Mouse (Mus musculus) frontal cortex, adult 2 months (tissue): ENCODE measurements around the gene Tanc2. TPM values are rescaled to one million over a fixed set of nuclear protein-coding genes. Genes with fewer than 3 reads are reported as not detected.

ENCODE experiments used
- DNase-seq, 2 experiments: peaks; one replicate each; pipeline ENCODE4 v3.0.0; 2022; ENCODE audit warnings: low spot score in 1 of 2; ENCODE audit errors: extremely low spot score in 1 of 2
- polyA plus RNA-seq: library from polyadenylated mRNA; depleted of rRNA; stranded (reverse); fragments of >200 nt; gene quantifications from 2 replicates; pipeline ENCODE4 v1.2.3, GENCODE M21; 2012

The Tanc2 gene
- polyA plus RNA-seq, 1 experiment: 61.3 TPM

DNA sequence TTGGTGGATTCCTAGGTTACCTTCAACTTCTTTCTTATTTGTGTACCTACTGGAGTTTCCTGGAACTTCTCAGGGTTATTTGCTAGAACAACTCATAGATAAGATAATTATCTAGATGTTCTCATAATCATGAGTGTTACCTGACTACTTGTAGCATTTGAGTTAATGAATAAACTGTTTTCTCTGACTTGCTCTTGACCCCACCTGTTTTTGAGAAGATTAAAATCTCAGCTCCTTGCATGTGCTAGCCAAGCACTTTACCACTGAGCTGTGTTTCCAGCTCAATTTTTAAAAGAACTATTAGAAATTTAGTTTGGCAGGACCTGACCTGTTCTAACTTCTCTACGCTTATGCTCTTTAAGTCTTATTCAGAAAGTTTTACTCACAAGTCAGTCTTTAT, 36.4 kb downstream of the Tanc2 start:
- no peak for DNase-seq

DNA sequence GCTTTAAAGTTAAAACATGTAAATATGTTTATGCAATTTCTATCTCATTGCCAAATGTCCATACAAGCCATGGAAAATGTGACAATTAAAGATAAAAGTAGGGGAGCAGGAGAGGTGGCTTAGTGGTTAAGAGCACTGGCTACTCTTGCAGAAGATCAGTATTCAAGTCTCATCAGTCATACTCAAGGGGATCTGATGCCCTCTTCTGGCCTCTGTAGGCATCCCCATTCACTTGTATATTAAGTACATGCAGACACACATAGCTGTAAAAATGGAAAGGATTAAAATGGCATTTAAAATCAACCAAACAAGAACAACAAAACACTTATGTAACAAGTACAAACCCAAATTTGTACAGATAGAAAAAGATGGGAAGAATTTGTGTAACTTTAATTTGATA, 54.2 kb downstream of the Tanc2 start:
- DNase-seq: no peak

DNA sequence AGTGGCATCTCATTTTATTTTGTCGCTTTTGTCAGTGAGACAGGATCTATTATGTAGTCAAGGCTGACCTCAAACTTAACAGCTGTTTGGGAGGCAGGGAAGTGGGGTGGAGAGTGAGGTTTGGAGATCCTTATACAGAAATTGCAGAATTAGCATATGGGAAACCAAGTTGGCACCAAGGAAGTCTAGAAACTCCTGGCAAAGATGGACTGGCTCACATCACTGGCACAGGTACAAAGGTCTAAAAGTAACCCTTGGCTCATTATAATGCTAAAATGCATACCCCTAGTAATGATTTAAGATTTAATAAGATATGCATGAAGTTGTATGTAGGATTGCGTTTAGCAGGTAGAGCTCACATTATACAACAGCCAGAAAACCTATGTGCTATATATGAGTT, 58.2 kb downstream of the Tanc2 start:
- DNase-seq: peak in 1 of 2 experiments; percentile 16

DNA sequence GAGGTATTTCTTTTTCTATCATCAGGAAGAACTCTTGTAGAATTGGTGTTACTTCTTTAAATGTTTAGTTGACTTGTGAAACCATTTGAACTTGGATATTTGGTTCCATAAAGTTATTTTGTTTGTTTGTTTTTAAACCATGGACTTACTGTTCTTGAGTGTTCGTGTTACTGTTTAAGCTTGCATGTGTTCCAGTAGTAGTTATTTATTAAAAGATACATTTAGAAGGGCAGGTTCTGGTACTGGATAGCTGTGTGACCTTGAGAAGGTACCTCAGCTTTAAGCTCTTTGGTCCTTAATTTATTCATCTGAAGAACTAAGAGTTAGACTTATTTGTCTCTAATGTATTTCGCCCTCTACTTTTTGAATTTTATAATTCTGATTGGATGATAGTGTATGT, 64.8 kb downstream of the Tanc2 start:
- DNase-seq: no peak

DNA sequence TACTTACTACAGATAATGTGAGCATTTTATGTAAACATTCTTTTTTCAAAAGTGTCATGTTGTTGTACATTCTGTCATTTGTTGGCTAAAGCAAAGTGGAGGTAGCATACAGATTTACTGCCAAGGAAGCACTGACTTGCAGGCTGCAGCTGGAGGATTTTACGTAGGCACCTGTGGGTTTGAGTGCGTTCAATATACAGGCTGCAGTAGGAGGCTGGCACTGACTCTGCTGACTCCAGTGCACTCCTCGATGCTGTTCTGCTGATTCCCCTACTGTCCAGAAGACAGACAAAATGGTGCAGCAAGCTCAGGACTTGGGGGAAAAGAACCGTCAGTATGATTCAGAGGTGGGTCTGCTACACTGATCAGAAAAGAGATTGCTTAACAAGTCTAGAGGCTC, 65.5 kb downstream of the Tanc2 start:
- peak in 1 of 2 experiments; percentile 34 for DNase-seq

DNA sequence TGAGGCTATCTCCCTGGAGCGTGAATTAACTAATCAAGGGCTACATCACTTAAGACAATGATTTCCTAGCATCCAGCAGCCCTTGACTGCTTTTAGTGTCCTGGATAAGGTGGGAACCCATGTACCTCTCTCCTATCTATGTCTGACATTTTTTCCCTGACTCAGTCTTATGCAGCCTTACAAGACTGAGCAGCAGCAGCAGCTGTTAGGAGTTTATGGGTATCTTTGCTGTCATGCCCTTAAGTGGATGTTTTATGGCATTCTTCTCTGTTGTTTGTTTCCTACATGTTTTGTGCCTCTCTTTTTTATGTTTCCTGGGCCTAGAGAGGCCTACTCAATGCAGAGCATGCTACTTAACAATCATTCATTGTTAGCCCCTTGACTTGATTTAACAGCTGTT, 78.1 kb downstream of the Tanc2 start:
- no peak for DNase-seq

DNA sequence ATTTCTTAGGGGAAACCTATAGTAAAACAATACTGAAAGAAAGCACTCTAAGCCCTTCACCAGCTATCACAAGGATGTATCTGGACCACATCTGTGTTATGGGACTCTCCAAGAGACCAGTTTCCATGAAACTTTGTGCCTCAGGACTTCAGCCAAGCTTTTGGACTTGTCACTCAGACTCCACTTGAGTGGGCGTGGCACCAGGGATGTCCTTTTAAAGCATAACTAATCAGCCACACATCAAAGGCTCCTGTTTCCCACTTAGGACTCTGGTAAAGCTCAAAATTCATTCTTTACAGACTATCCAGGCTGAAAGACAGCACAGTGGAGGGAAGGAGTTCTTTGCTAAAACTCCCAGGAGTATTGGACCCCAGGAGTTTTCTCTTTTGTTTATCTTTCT, 89.2 kb downstream of the Tanc2 start:
- no peak for DNase-seq

DNA sequence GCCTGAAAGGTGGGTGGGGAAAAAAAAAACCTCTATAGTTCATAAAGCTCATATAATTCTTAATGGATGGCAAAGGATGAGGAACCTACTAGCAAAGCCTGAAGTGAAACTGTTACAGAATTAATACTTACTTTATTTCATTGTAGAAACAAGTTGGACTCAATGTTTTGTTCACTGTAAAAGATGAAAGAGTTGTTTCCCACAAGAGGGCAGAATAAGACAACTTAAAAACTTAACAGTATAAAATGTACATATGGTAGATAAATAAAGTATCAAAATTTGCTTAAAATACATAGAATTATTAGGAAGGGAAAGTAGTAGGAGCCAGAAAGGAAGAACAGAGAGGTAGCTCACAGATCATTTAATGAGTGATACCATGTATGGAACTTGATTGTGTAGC, 95.0 kb downstream of the Tanc2 start:
- DNase-seq: no peak

DNA sequence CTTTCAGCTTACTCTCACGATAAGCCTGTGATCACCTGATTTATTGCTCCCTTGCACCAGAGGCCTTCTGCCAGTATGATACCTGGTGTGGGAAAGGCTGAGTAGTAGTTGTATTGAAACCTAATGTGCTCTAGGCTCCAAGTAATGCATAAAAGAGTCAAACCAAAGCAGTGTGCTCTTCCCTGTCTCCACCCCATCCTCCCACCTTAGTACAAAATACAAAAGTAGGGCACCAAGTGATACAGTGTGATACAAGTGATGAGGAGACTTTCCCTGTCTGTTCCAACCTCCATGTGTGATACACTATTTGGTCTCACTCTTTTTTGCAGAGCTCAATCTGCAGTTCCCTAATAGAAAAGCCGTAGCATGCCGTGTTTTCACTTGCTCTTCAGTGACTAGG, 110.7 kb downstream of the Tanc2 start:
- no peak for DNase-seq

DNA sequence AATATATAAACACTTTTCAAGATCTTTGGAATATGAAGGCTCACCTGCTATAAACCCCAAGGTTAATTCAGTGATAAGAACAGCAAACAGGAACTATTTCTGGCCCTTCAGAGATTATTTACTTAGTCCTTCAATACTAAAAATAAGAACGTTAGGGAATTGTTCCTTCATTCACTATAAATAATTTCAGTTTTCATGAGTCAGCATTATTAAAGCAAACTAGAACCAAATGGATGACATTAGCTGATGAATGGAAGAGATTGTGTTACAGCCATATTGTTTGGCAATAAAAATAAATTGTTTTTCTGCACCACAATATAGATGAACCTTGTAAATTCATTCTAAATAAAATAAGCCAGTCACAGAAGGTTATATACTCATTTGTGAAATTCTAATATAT, 129.9 kb downstream of the Tanc2 start:
- no peak for DNase-seq

DNA sequence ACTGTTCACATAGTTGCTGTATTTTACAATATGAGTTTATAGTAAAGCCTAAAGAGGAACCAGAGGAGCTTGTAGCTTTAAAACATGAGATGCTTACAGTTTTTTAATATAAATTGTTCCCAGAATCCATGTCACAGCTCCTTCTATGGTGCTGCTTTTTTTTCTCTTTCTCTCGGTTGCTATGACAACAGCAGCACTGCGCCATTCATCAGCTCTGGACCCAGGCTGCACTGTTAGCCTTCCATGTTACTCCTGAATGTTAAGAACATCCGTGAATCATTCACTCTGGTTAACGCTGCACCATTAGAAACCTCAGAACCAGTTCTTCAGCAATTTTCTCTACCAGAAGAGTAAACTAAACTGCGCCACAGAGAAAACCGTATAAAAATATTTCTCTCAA, 141.8 kb downstream of the Tanc2 start:
- DNase-seq: peak; percentile 52 to 79

DNA sequence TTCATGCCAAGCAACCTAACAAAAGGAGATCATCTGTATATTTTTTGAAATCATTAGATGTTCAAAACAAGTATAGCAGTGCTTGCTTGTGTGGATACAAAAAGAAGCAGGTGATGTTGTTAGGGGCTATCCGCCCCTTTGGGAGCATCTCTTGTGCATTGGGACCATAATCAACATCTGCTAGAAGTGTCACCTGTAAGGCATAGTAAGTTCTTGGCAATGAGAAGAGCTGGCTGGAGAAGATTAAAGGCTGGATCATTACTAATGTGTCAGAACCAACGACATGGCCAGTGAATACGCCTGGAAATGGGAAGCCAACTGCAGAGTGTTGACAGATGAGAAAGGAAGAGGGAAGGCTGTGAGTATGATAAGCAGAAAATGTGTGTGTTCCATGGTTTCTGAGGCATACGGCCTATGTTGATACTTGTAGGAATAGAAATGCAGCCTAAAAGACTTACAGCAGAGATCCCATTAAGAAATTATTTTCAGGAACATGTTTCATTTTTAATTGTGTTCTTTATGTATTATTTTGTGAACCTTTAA, 142.3 kb downstream of the Tanc2 start:
- peak in 1 of 2 experiments; percentile 33 for DNase-seq

DNA sequence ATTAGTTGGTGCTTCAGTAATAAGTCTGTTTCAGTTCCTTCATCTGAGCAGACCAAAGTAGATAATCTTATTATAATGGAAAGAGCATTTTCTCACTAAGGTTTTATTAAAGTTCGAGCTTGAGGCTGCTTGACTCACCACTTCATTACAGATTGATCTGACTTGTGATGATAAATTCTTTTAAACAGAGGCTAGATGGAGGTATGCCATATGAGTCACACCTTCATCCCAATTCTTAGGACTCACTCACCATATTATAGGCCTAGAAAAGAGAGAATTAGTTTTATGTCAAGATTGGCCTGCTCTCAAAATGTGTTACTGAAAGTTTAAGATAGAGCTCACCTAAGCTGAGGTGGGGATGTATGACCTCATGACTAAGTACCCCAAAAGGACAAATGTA, 153.4 kb downstream of the Tanc2 start:
- DNase-seq: no peak

DNA sequence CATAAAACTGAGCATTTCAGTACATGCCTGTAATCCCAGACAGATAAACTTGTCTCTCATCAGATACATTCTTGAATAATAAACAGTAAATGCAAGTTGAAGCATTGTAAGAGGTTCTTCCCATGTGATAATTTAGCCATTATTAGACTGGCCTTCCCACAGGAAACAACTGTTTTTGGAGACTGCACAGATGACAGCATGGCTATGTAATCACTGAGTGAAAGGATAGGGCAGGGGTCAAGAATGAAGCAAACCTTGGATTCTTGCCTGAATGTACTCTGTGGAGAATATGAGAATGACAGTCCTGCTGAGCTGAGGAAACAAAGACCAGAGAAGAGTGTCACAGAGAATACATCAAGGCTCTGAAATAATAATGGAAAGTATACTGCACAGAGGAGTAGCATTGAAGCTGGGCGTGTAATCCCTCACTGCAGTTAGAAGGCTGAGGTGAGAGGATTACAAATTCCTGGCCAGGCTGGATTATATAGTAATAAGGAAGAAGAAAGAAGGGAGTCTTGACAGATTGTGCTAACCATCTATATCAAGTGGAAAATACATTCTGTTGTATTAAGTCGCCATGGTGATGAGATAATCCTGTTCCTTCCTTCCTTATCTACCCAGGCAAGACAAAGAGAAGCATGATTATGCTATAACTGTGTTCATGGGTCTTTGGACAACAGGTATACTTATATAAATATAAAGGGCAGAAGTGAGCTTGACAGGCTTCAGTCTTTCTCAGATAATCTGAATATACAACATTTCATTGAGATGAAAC, 159.7 kb downstream of the Tanc2 start:
- DNase-seq: no peak

DNA sequence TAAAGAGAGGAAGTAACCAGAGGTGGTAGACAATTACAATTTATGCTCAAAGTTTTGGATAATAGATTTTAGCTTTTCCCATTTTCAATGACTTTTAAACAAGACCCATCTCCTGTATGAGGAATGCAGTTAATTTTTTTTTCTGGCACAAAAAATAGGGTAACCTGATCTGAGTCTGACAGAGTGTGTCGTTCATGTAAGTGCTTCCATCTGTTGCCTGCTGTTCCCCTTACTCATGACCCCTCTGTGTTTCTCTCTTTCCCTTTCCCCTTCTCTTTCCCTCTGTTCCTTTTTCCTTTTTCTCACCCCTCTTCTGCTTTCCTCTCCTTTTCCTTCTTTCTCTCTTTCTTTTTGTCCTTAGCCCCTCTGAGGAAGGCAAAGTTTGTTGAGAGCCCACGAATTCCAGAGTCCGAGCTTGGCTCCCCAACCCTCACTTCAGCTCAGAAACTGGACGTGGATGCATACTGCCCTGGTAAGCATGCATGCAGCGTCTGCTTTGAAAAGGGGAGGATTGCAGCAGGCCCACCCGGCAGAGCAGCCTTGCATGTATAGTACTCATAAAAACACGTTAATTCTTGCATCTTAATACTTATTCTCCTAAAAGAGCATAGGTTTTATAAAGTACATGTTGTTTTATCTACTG, 168.9 kb downstream of the Tanc2 start:
- no peak for DNase-seq

DNA sequence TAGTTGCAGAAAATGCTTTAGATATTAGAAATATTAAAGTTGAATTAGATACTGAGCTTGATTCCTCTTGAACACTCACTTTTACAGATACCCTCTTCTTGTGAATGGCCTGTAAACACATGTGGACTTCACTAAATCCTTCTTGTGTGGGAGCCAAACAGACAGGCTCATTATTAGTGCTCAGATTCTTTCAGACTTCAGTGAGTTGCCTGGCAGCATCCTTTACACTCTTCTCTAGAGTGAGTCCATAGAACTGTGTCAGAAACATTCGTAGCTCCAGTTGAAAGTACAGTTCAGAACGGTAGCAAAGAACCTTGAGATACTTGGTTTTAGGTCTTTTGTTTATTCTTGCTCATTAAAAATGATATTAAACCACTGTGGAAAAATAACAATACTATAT, 169.6 kb downstream of the Tanc2 start:
- DNase-seq: no peak

DNA sequence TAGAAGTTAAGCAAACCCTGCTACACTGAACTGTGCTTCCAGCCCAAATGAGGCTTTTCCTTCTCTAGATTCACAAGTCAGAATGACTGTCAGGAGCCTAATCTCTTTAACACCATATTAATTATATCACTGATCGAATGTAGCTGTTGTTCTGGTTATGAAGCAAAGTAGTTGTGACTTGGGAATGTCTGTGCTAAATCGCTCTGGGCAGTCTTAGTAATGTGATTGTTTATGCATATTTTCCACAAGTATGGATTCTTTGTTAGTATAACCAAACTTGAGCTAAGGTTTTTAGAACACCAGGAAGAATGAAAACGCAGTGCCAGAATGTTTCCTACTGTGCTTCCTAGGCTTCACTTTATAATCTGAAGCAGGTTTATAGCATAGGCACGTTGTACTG, 170.6 kb downstream of the Tanc2 start:
- DNase-seq: no peak

DNA sequence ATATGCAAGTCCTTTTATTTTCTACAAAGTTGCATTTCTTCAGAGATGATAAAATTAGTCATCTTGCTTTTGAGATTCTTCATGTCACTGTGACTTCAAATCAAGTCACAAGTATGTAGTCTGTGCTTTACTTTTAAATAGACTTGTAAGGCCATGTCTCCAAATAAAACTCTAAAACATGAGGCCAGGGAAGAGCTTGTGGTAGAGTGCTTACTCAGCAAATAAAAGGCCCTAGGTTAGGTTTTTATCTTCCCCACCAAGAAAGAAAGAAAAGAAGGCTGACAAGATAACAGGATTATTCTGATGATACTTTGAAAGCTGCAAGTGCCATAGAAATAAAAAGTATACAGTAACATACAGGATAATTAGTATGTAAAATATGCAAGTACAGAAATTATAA, 188.0 kb downstream of the Tanc2 start:
- DNase-seq: no peak

DNA sequence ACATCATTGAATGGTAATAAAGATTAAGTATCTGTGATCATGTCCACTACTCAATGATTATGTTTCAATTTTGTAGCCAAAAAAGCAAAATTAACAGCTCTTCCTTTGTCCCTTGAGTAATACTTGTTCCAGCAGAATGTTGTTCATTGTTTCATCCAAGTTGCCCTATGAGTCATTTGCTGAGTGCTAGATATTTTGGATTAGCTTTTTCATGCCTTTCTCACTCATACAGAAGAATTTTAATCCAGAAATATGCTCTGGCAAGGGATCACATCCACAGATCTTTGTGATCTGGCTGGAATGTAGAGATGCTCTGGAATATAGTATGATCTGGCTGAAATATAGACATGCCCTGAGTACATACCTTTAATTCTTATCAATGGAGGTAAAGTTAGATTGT, 202.7 kb downstream of the Tanc2 start:
- DNase-seq: no peak

DNA sequence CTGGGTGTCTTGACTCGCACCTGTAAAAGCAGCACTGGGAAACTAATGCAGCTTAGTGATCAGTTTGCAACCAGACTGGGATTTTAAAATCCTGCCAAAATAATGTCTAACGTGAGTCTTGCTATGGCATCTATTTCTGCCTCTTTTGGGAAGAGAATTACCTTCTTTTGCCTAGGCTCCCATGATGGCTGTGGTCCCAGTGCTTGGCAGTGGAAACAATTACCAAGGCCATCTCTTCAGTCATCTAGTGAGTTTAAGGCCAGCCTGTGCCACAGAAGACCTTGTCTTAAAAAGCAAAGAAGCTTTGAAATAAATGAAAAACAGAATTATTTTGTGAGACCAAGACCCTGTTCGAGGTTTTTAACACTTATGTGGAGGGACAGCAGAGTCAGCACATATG, 213.9 kb downstream of the Tanc2 start:
- no peak for DNase-seq

DNA sequence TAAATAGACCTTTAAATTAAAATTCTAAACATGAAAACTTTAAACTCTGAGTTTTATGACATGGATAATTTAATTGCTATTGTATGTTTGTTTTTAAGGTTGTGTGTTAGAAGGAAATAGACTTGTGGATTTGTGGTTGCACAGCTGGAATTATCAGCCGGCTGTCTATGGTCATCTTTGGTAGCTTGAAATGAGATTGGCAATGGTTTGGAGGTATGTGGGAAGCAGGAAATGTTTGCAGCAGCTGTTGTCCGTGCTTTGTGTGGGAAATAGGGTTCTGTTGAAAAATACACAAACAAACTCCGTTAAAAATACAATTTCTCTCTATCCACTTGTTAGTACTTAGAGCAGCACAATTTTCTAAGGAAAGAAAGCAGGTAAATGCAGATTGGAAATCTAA, 215.0 kb downstream of the Tanc2 start:
- no peak for DNase-seq

DNA sequence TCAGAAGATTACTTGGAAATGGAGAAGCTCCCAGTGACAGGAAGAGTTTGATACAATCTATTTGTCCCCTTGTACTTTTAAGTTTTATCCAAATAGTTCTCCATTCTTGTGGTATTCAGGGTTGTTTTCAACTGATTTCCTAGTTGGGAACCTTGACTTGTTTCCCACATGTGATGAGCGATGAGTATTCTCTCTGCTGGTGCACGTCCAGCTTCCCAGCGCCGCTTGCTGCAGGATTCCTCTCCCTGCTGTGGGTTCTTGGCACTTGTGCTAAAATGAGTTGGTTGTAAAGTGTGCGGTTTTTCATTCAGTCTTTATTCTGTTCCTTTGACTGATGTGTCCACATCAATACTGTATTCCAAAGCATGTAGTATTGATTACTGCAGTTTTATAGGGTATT, 217.3 kb downstream of the Tanc2 start:
- no peak for DNase-seq
